Mouse (Mus musculus): ENCODE results near the gene Asb14. TPM values are rescaled to one million over a fixed set of nuclear protein-coding genes. Genes with fewer than 3 reads are reported as not detected.
"Not testable (repeated sequence)": the region's sequence is repeated elsewhere in the genome, so short reads cannot be mapped to it uniquely, and the experiment has no call there.

Gene Asb14
- polyA plus RNA-seq, 1 experiment from 2014 or later = not detected

- Histone ChIP-seq H3K4me2 (ENCODE audit: low read depth, low read length) (no peak overlapping the region), H3K4me1 (ENCODE audit: control insufficient read depth, insufficient read depth, low read length) (no peaks in the 10 kb centered on the region), H3K9ac (replicated peaks; ENCODE audit: low read length) (no peak overlapping the region), H3K9me3 (replicated peaks; ENCODE audit: control insufficient read depth, low read length) (no peaks in the 10 kb centered on the region), H3K27me3 (ENCODE audit: control insufficient read depth, insufficient read depth, low read length) (no peaks in the 10 kb centered on the region), H3K4me3 (ENCODE audit: low read depth, low read length) (no peak overlapping the region), H3K36me3 (replicated peaks; ENCODE audit: control insufficient read depth, insufficient read depth, low read depth, low read length) (no peaks in the 10 kb centered on the region), H3K27ac (replicated peaks; ENCODE audit: low read depth, low read length) (no peak overlapping the region)
- DNase-seq (ENCODE audit: low spot score) (no peak), ATAC-seq (replicated peaks; ENCODE audit: insufficient number of reproducible peaks, low FRiP score, low TSS enrichment, low read depth) (no peak)
- WGBS = 70% methylated on average over 2 of the region's 2 CpGs
Measured at GRCm38 (mm10) chr14:26879976-26880375, 14.4 kb upstream of the Asb14 start.

- no peak for ATAC-seq (replicated peaks; ENCODE audit: insufficient number of reproducible peaks, low FRiP score, low TSS enrichment, low read depth)
- no peaks in the 10 kb centered on the region for H3K4me1 ChIP-seq (ENCODE audit: control insufficient read depth, insufficient read depth, low read length)
- H3K27me3 ChIP-seq (ENCODE audit: control insufficient read depth, insufficient read depth, low read length) = no peaks in the 10 kb centered on the region
- H3K36me3 ChIP-seq (replicated peaks; ENCODE audit: control insufficient read depth, insufficient read depth, low read depth, low read length) = no peaks in the 10 kb centered on the region
- no peak overlapping the region for H3K27ac ChIP-seq (replicated peaks; ENCODE audit: low read depth, low read length)
- no peak overlapping the region for H3K4me2 ChIP-seq (ENCODE audit: low read depth, low read length)
- WGBS = 89% methylated on average over 5 of the region's 5 CpGs
- H3K4me3 ChIP-seq (ENCODE audit: low read depth, low read length) = no peak overlapping the region
- no peaks in the 10 kb centered on the region for H3K9me3 ChIP-seq (replicated peaks; ENCODE audit: control insufficient read depth, low read length)
- no peak for DNase-seq (ENCODE audit: low spot score)
- H3K9ac ChIP-seq (replicated peaks; ENCODE audit: low read length) = no peak overlapping the region
Measured at GRCm38 (mm10) chr14:26881700-26882099, 12.7 kb upstream of the Asb14 start.

GRCm38 (mm10) chr14:26887244-26887643 lies 7.1 kb upstream of the Asb14 start:
- no peak for DNase-seq (ENCODE audit: low spot score)
- no peaks in the 10 kb centered on the region for H3K9me3 ChIP-seq (replicated peaks; ENCODE audit: control insufficient read depth, low read length)
- H3K27ac ChIP-seq (replicated peaks; ENCODE audit: low read depth, low read length) = no peak overlapping the region
- H3K4me2 ChIP-seq (ENCODE audit: low read depth, low read length) = no peak overlapping the region
- H3K4me3 ChIP-seq (ENCODE audit: low read depth, low read length) = no peak overlapping the region
- WGBS = 85% methylated on average over 3 of the region's 3 CpGs
- no peaks in the 10 kb centered on the region for H3K36me3 ChIP-seq (replicated peaks; ENCODE audit: control insufficient read depth, insufficient read depth, low read depth, low read length)
- H3K27me3 ChIP-seq (ENCODE audit: control insufficient read depth, insufficient read depth, low read length) = no peaks in the 10 kb centered on the region
- H3K4me1 ChIP-seq (ENCODE audit: control insufficient read depth, insufficient read depth, low read length) = no peaks in the 10 kb centered on the region
- no peak for ATAC-seq (replicated peaks; ENCODE audit: insufficient number of reproducible peaks, low FRiP score, low TSS enrichment, low read depth)
- no peak overlapping the region for H3K9ac ChIP-seq (replicated peaks; ENCODE audit: low read length)

GRCm38 (mm10) chr14:26890777-26891176 lies 3.6 kb upstream of the Asb14 start:
- ATAC-seq (replicated peaks; ENCODE audit: insufficient number of reproducible peaks, low FRiP score, low TSS enrichment, low read depth) (no peak), DNase-seq (ENCODE audit: low spot score) (no peak)
- H3K36me3 ChIP-seq (replicated peaks; ENCODE audit: control insufficient read depth, insufficient read depth, low read depth, low read length) = no peaks in the 10 kb centered on the region
- H3K27me3 ChIP-seq (ENCODE audit: control insufficient read depth, insufficient read depth, low read length) = no peaks in the 10 kb centered on the region
- no peak overlapping the region for H3K4me3 ChIP-seq (ENCODE audit: low read depth, low read length)
- 87% methylated on average over 3 of the region's 3 CpGs for WGBS
- H3K4me2 ChIP-seq (ENCODE audit: low read depth, low read length) = no peak overlapping the region
- H3K9me3 ChIP-seq (replicated peaks; ENCODE audit: control insufficient read depth, low read length) = no peaks in the 10 kb centered on the region
- H3K4me1 ChIP-seq (ENCODE audit: control insufficient read depth, insufficient read depth, low read length) = no peaks in the 10 kb centered on the region
- no peak overlapping the region for H3K9ac ChIP-seq (replicated peaks; ENCODE audit: low read length)
- no peak overlapping the region for H3K27ac ChIP-seq (replicated peaks; ENCODE audit: low read depth, low read length)

- WGBS = 82% methylated on average over 2 of the region's 2 CpGs
- Histone ChIP-seq H3K4me1 (ENCODE audit: control insufficient read depth, insufficient read depth, low read length) (no peaks in the 10 kb centered on the region), H3K4me2 (ENCODE audit: low read depth, low read length) (no peak overlapping the region), H3K27me3 (ENCODE audit: control insufficient read depth, insufficient read depth, low read length) (no peaks in the 10 kb centered on the region), H3K36me3 (replicated peaks; ENCODE audit: control insufficient read depth, insufficient read depth, low read depth, low read length) (no peaks in the 10 kb centered on the region), H3K4me3 (ENCODE audit: low read depth, low read length) (no peak overlapping the region), H3K9me3 (replicated peaks; ENCODE audit: control insufficient read depth, low read length) (no peaks in the 10 kb centered on the region), H3K9ac (replicated peaks; ENCODE audit: low read length) (no peak overlapping the region), H3K27ac (replicated peaks; ENCODE audit: low read depth, low read length) (no peak overlapping the region)
- DNase-seq (ENCODE audit: low spot score) (no peak), ATAC-seq (replicated peaks; ENCODE audit: insufficient number of reproducible peaks, low FRiP score, low TSS enrichment, low read depth) (no peak)
Measured at GRCm38 (mm10) chr14:26899490-26899889, 5.1 kb downstream of the Asb14 start.

DNA sequence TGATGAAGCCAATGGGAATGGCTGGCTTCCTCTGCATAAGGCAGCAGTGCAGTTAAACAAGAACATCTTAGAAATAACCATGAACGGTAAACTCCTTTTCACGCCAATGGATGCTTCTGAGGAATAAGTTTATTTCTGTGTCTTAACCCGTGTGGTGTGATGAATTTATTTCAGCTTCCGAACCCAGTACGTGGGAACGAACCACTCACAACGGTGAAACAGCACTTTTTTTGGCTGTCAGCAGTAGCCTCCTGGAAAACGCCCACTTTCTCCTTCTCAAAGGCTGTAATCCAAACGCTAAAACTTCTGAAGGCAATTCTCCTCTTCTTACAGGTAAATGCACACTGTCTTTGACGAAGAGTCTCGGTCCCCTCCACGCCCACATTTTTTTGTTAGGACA lies 6.5 kb downstream of the Asb14 start:
- ATAC-seq (replicated peaks; ENCODE audit: insufficient number of reproducible peaks, low FRiP score, low TSS enrichment, low read depth) = no peak
- H3K36me3 ChIP-seq (replicated peaks; ENCODE audit: control insufficient read depth, insufficient read depth, low read depth, low read length) = no peaks in the 10 kb centered on the region
- no peaks in the 10 kb centered on the region for H3K27me3 ChIP-seq (ENCODE audit: control insufficient read depth, insufficient read depth, low read length)
- H3K9ac ChIP-seq (replicated peaks; ENCODE audit: low read length) = no peak overlapping the region
- H3K4me1 ChIP-seq (ENCODE audit: control insufficient read depth, insufficient read depth, low read length) = no peaks in the 10 kb centered on the region
- no peak overlapping the region for H3K4me3 ChIP-seq (ENCODE audit: low read depth, low read length)
- no peak overlapping the region for H3K27ac ChIP-seq (replicated peaks; ENCODE audit: low read depth, low read length)
- no peak overlapping the region for H3K4me2 ChIP-seq (ENCODE audit: low read depth, low read length)
- WGBS = 87% methylated on average over 12 of the region's 12 CpGs
- no peaks in the 10 kb centered on the region for H3K9me3 ChIP-seq (replicated peaks; ENCODE audit: control insufficient read depth, low read length)
- DNase-seq (ENCODE audit: low spot score) = no peak

GRCm38 (mm10) chr14:26907401-26907800 lies 13.0 kb downstream of the Asb14 start:
- Histone ChIP-seq H3K9me3 (replicated peaks; ENCODE audit: control insufficient read depth, low read length) (no peaks in the 10 kb centered on the region), H3K27ac (replicated peaks; ENCODE audit: low read depth, low read length) (no peak overlapping the region), H3K4me1 (ENCODE audit: control insufficient read depth, insufficient read depth, low read length) (no peaks in the 10 kb centered on the region), H3K36me3 (replicated peaks; ENCODE audit: control insufficient read depth, insufficient read depth, low read depth, low read length) (no peaks in the 10 kb centered on the region), H3K27me3 (ENCODE audit: control insufficient read depth, insufficient read depth, low read length) (no peaks in the 10 kb centered on the region), H3K9ac (replicated peaks; ENCODE audit: low read length) (no peak overlapping the region), H3K4me3 (ENCODE audit: low read depth, low read length) (no peak overlapping the region), H3K4me2 (ENCODE audit: low read depth, low read length) (no peak overlapping the region)
- DNase-seq (ENCODE audit: low spot score) (no peak), ATAC-seq (replicated peaks; ENCODE audit: insufficient number of reproducible peaks, low FRiP score, low TSS enrichment, low read depth) (no peak)
- 85% methylated on average over 4 of the region's 4 CpGs for WGBS

- not testable (repeated sequence) for H3K4me3 ChIP-seq (ENCODE audit: low read depth, low read length); H3K36me3 ChIP-seq (replicated peaks; ENCODE audit: control insufficient read depth, insufficient read depth, low read depth, low read length); H3K9ac ChIP-seq (replicated peaks; ENCODE audit: low read length); H3K4me2 ChIP-seq (ENCODE audit: low read depth, low read length); ATAC-seq (replicated peaks; ENCODE audit: insufficient number of reproducible peaks, low FRiP score, low TSS enrichment, low read depth); H3K27ac ChIP-seq (replicated peaks; ENCODE audit: low read depth, low read length); H3K27me3 ChIP-seq (ENCODE audit: control insufficient read depth, insufficient read depth, low read length); H3K4me1 ChIP-seq (ENCODE audit: control insufficient read depth, insufficient read depth, low read length); H3K9me3 ChIP-seq (replicated peaks; ENCODE audit: control insufficient read depth, low read length); DNase-seq (ENCODE audit: low spot score)
- WGBS = 49% methylated on average over 9 of the region's 9 CpGs
Measured at GRCm38 (mm10) chr14:26910461-26910860, 16.1 kb downstream of the Asb14 start.
